Mouse (Mus musculus) myocyte (in vitro differentiated cells): ENCODE measurements around the gene Gpatch1. TPM values are rescaled to one million over a fixed set of nuclear protein-coding genes. Genes with fewer than 3 reads are reported as not detected.
"Not testable (repeated sequence)": the region's sequence is repeated elsewhere in the genome, so short reads cannot be mapped to it uniquely, and the experiment has no call there.

Source experiments
- H3K27me3 ChIP-seq: one replicate; pipeline ENCODE4 v1.6.1; 2011; ENCODE audit not compliant: control insufficient read depth, insufficient read depth, insufficient read length
- H3K36me3 ChIP-seq: one replicate; pipeline ENCODE4 v1.6.1; 2011; ENCODE audit not compliant: control insufficient read depth, insufficient read depth
- H3K4me2 ChIP-seq: one replicate; pipeline ENCODE4 v1.6.1; 2011; ENCODE audit warnings: low read depth, control low read depth
- H3K4me3 ChIP-seq: one replicate; pipeline ENCODE4 v1.5.1; 2011; ENCODE audit warnings: mild to moderate bottlenecking, control low read depth, moderate library complexity
- H3K79me2 ChIP-seq: one replicate; pipeline ENCODE4 v1.6.1; 2011; ENCODE audit not compliant: control insufficient read depth, insufficient read depth
- H3ac ChIP-seq: one replicate; pipeline ENCODE4 v1.6.1; 2011; ENCODE audit not compliant: control insufficient read depth, insufficient read length
- CEBPB ChIP-seq: IDR thresholded peaks from 2 replicates; pipeline ENCODE4 v1.6.1; 2011; ENCODE audit warnings: mild to moderate bottlenecking, moderate library complexity; ENCODE audit not compliant: poor library complexity, insufficient read depth, severe bottlenecking
- E2F4 ChIP-seq: IDR thresholded peaks from one replicate; pipeline ENCODE4 v1.6.1; 2011; ENCODE audit warnings: mild to moderate bottlenecking, control low read depth, moderate library complexity; ENCODE audit not compliant: insufficient read depth
- MAX ChIP-seq: IDR thresholded peaks from one replicate; pipeline ENCODE4 v1.6.1; 2011; ENCODE audit warnings: low read depth, mild to moderate bottlenecking, control low read depth
- MYOD1 ChIP-seq, 3 experiments: IDR thresholded peaks; one replicate each; pipeline ENCODE4 v1.6.1; 2011; ENCODE audit warnings: control low read depth in 2 of 3, low read depth in 2 of 3, mild to moderate bottlenecking in 2 of 3, moderate library complexity in 1 of 3; ENCODE audit not compliant: insufficient read length in 2 of 3, control insufficient read depth in 1 of 3
- MYOG ChIP-seq, 3 experiments: IDR thresholded peaks; one replicate each; pipeline ENCODE4 v1.6.1; 2011; ENCODE audit warnings: control low read depth in 2 of 3, low read depth in 2 of 3, mild to moderate bottlenecking in 2 of 3; ENCODE audit not compliant: insufficient read length in 2 of 3, control insufficient read depth in 1 of 3, insufficient read depth in 1 of 3
- POLR2A ChIP-seq: IDR thresholded peaks from one replicate; pipeline ENCODE4 v1.6.1; 2011; ENCODE audit warnings: low read depth, mild to moderate bottlenecking, control low read depth, moderate library complexity; ENCODE audit not compliant: insufficient read length
- POLR2AphosphoS2 ChIP-seq: IDR thresholded peaks from one replicate; pipeline ENCODE4 v1.6.1; 2011; ENCODE audit warnings: low read depth, control low read depth; ENCODE audit not compliant: insufficient read length
- REST ChIP-seq: IDR thresholded peaks from one replicate; pipeline ENCODE4 v1.6.1; 2011; ENCODE audit warnings: mild to moderate bottlenecking, control low read depth, moderate library complexity; ENCODE audit not compliant: insufficient read depth, insufficient read length
- SRF ChIP-seq: IDR thresholded peaks from one replicate; pipeline ENCODE4 v1.6.1; 2011; ENCODE audit warnings: low read depth; ENCODE audit not compliant: control insufficient read depth, insufficient read length
- TCF12 ChIP-seq: IDR thresholded peaks from one replicate; pipeline ENCODE4 v1.6.1; 2011; ENCODE audit warnings: mild to moderate bottlenecking, control low read depth; ENCODE audit not compliant: poor library complexity, insufficient read depth, severe bottlenecking
- TCF3 ChIP-seq: IDR thresholded peaks from one replicate; pipeline ENCODE4 v1.6.1; 2011; ENCODE audit warnings: low read depth, control low read depth; ENCODE audit not compliant: insufficient read length
- USF1 ChIP-seq: IDR thresholded peaks from one replicate; pipeline ENCODE4 v1.6.1; 2011; ENCODE audit warnings: low read depth, mild to moderate bottlenecking, control low read depth, moderate library complexity
- polyA plus RNA-seq: library from polyadenylated mRNA; unstranded; fragments of >200 nt; fragmentation: generic; extraction: Trizol; gene quantifications from one replicate; pipeline ENCODE4 v1.2.1, GENCODE M21; 2012; ENCODE audit warnings: missing spikeins

The Gpatch1 gene
- polyA plus RNA-seq, 1 experiment, result 4.8 TPM

GRCm38 (mm10) chr7:35319755-35320154 is 1.5 kb upstream of the Gpatch1 start:
- no peaks in the 10 kb centered on the region for H3K36me3 ChIP-seq
- no peak for TF ChIP-seq MAX
- no peak for TF ChIP-seq MYOD1 (IDR thresholded peaks at IDR 0.05; ENCODE audit: control insufficient read depth in 1 of 3, insufficient read length in 2 of 3, low read depth in 2 of 3)
- no peak for TF ChIP-seq CEBPB
- no peak for TF ChIP-seq MYOG (IDR thresholded peaks at IDR 0.05; ENCODE audit: control insufficient read depth in 1 of 3, insufficient read depth in 1 of 3, insufficient read length in 2 of 3, low read depth in 2 of 3)
- TF ChIP-seq POLR2A, result no peak
- TF ChIP-seq E2F4, result no peak
- no peak for TF ChIP-seq USF1
- no peak for TF ChIP-seq REST
- no peak for TF ChIP-seq POLR2AphosphoS2
- TF ChIP-seq SRF, result no peak
- no peak for TF ChIP-seq TCF12
- TF ChIP-seq TCF3, result no peak
- peaks cover 9% of the 10 kb centered on the region for H3K79me2 ChIP-seq
- no peak overlapping the region for H3ac ChIP-seq
- no peaks in the 10 kb centered on the region for H3K27me3 ChIP-seq
- no peak overlapping the region for H3K4me2 ChIP-seq
- no peak overlapping the region for H3K4me3 ChIP-seq

- not testable (repeated sequence) for H3K27me3 ChIP-seq, H3K36me3 ChIP-seq, H3K4me3 ChIP-seq, H3ac ChIP-seq, H3K4me2 ChIP-seq, H3K79me2 ChIP-seq
Observed at GRCm38 (mm10) chr7:35319221-35319620, 981 bp upstream of the Gpatch1 start.

- H3K4me2 ChIP-seq, result no peak overlapping the region
- H3K27me3 ChIP-seq, result no peaks in the 10 kb centered on the region
- H3K79me2 ChIP-seq, result peaks cover 9% of the 10 kb centered on the region
- no peak overlapping the region for H3K4me3 ChIP-seq
- H3K36me3 ChIP-seq, result no peaks in the 10 kb centered on the region
- TF ChIP-seq CEBPB, result no peak
- TF ChIP-seq USF1, result no peak
- no peak overlapping the region for H3ac ChIP-seq
Observed at GRCm38 (mm10) chr7:35314156-35314555, 4.1 kb downstream of the Gpatch1 start.

- Histone ChIP-seq H3K4me2 (no peak overlapping the region), H3K36me3 (peaks cover 6% of the 10 kb centered on the region)
Observed at GRCm38 (mm10) chr7:35311214-35311613, 7.0 kb downstream of the Gpatch1 start.

GRCm38 (mm10) chr7:35300792-35301191 is 17.4 kb downstream of the Gpatch1 start:
- H3ac ChIP-seq, result no peak overlapping the region
- H3K27me3 ChIP-seq, result no peaks in the 10 kb centered on the region
- no peak overlapping the region for H3K4me2 ChIP-seq
- peaks cover 17% of the 10 kb centered on the region for H3K36me3 ChIP-seq
- H3K4me3 ChIP-seq, result no peak overlapping the region
- H3K79me2 ChIP-seq, result no peaks in the 10 kb centered on the region
- TF ChIP-seq USF1 (no peak), TCF12 (no peak), MYOG (IDR thresholded peaks at IDR 0.05; ENCODE audit: control insufficient read depth in 1 of 3, insufficient read depth in 1 of 3, insufficient read length in 2 of 3, low read depth in 2 of 3) (no peak), SRF (no peak), MAX (no peak), MYOD1 (IDR thresholded peaks at IDR 0.05; ENCODE audit: control insufficient read depth in 1 of 3, insufficient read length in 2 of 3, low read depth in 2 of 3) (no peak), CEBPB (no peak), TCF3 (no peak), POLR2AphosphoS2 (no peak), POLR2A (no peak), REST (no peak), E2F4 (no peak)

More at GRCm38 (mm10) chr7:35311214-35311613, 7.0 kb downstream of the Gpatch1 start:
- TF ChIP-seq TCF12 (no peak), USF1 (no peak), SRF (no peak), TCF3 (no peak), MYOD1 (IDR thresholded peaks at IDR 0.05; ENCODE audit: control insufficient read depth in 1 of 3, insufficient read length in 2 of 3, low read depth in 2 of 3) (no peak), POLR2A (no peak), MYOG (IDR thresholded peaks at IDR 0.05; ENCODE audit: control insufficient read depth in 1 of 3, insufficient read depth in 1 of 3, insufficient read length in 2 of 3, low read depth in 2 of 3) (no peak), MAX (no peak), CEBPB (no peak)
- Histone ChIP-seq H3K79me2 (no peaks in the 10 kb centered on the region), H3K27me3 (no peaks in the 10 kb centered on the region), H3ac (no peak overlapping the region), H3K4me3 (no peak overlapping the region)
